Mouse (Mus musculus): ENCODE results near the gene Setd3. TPM values are rescaled to one million over a fixed set of nuclear protein-coding genes. Genes with fewer than 3 reads are reported as not detected.

Gene Setd3
- polyA plus RNA-seq, 1 experiment from 2014 or later = 54.5 TPM

DNA sequence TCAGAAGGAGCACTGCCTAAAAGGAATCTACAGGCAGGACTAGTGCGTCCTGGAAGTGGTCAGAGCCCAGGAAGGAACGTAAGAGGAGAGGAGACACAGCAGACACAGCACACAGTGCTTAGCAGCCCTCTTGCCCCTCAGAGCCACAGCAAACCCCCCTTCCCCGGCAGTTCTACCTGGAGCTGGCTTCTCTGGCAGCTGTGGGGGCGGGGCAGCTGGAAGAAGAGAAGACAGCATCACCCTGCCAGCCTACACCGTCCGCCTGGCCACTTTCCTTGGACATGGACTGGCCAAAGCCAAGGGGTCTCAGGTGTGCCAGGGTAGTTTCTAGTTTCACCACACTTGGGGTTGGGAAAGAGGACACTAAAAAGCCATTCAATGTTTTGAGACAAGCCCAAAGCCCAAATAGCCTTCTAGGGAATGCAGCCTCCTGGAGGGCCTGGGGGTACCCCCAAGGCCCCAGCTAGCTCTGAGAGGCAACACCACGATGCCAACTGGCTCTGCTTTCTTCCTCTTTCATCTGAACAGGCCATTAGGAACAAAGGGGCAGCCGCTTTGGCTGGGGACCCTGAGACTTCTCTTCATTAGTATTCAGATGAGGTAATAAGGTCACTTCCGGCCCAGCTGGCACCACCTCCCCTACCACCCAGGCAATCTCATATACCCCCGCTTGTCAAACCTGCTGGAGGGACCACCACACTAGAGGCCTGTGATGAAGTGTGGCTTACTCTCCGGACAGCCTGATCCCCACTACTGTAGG, 37.7 kb upstream of the Setd3 start:
- H3K4me3 ChIP-seq (ENCODE audit: low read depth, low read length) = no peak overlapping the region
- no peak overlapping the region for H3K4me2 ChIP-seq (replicated peaks; ENCODE audit: low read depth)
- no peaks in the 10 kb centered on the region for H3K36me3 ChIP-seq (ENCODE audit: control insufficient read depth, insufficient read depth, low read length)
- no peak overlapping the region for H3K9ac ChIP-seq (ENCODE audit: low read length)
- no peak for TF ChIP-seq EP300 (optimal IDR thresholded peaks at IDR 0.05)
- no peak for TF ChIP-seq CTCF (IDR thresholded peaks at IDR 0.05; ENCODE audit: low read depth)
- no peak overlapping the region for H3K27ac ChIP-seq (replicated peaks)
- ATAC-seq (ENCODE audit: low FRiP score, low TSS enrichment) = no peak
- whole genome bisulfite sequencing = 84% methylated on average over 11 of the region's 11 CpGs
- peaks cover 10% of the 10 kb centered on the region for H3K4me1 ChIP-seq (replicated peaks; ENCODE audit: control insufficient read depth, insufficient read depth)
- H3K9me3 ChIP-seq (ENCODE audit: control insufficient read depth, low read length) = no peaks in the 10 kb centered on the region
- H3K27me3 ChIP-seq (ENCODE audit: control insufficient read depth, insufficient read depth, low read length) = no peaks in the 10 kb centered on the region
- no peak for DNase-seq (ENCODE audit: low spot score)

DNA sequence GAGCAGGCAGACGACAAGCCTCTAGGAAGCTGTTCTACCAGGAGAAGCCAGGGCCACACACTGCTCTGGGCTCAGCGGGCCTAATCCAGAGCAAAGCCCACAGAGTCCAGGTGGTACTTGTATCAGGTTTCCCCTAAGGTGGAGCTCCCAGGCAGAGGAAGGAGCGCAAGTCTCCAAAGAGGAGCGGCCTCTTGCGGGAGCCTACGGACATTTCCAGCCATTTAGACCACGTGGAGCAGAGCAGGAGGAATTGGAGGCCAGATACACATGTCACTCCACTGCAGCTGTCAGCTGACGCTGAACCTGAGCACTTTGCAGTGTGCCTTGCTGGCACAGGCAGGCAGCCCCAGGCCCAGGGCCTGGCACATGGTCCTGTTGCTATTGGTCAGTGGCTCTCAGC, 36.0 kb upstream of the Setd3 start:
- Histone ChIP-seq H3K4me2 (replicated peaks; ENCODE audit: low read depth) (no peak overlapping the region), H3K9me3 (ENCODE audit: control insufficient read depth, low read length) (no peaks in the 10 kb centered on the region), H3K36me3 (ENCODE audit: control insufficient read depth, insufficient read depth, low read length) (no peaks in the 10 kb centered on the region), H3K27me3 (ENCODE audit: control insufficient read depth, insufficient read depth, low read length) (no peaks in the 10 kb centered on the region), H3K27ac (replicated peaks) (no peak overlapping the region), H3K4me1 (replicated peaks; ENCODE audit: control insufficient read depth, insufficient read depth) (peaks cover 10% of the 10 kb centered on the region), H3K9ac (ENCODE audit: low read length) (no peak overlapping the region), H3K4me3 (ENCODE audit: low read depth, low read length) (no peak overlapping the region)
- DNase-seq (ENCODE audit: low spot score) (no peak), ATAC-seq (ENCODE audit: low FRiP score, low TSS enrichment) (no peak)
- WGBS = 38% methylated on average over 8 of the region's 8 CpGs
- TF ChIP-seq CTCF (IDR thresholded peaks at IDR 0.05; ENCODE audit: low read depth) = no peak
- no peak for TF ChIP-seq EP300 (optimal IDR thresholded peaks at IDR 0.05)

DNA sequence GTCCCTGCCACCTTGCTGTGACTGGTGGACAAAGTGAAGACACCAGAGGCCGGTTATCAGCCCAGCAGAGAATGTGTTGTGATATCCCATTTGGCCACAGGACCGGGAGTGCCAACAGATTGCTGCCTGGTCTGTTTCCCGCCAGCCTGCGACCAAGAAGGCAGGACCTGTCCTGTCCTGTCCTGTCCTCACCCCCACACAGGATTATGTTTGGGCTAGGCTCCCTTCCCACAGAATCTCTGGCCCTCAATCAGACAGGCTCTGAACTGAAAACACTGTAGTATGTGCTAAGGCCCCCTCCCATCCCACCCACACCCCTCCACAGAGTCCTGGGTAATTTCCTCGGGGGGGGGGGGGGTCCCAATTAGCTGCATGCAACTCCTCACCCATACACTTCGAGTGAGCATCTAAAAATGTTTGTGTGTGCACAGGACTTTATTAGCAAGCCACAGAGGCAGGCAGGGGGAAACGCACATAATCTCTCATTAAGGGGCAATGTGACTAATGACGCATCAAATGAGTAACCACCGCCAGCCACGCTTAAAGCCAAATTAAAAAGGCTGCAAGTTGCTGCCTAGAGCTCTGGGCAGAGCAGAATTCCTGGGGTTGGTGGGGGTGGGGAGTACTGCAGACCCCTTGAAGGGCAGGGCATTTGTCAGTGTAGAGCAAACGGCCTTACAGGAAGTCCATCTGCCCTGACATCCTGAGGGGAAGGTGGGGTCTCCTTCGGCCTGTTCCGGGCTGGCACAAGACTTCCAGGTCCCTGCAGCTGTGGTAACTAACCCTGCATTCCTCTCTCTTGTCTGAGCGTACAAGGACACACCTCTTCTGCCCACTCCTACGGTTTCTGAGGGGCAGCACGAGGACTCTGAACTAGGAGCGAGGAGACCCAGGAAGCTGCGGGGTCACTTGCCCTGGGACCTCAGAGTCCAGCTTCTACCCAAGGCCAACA, 34.3 kb upstream of the Setd3 start:
- no peaks in the 10 kb centered on the region for H3K9me3 ChIP-seq (ENCODE audit: control insufficient read depth, low read length)
- WGBS = 51% methylated on average over 18 of the region's 18 CpGs
- no peaks in the 10 kb centered on the region; the same call in 1 of the 2 replicates for H3K4me1 ChIP-seq (replicated peaks; ENCODE audit: control insufficient read depth, insufficient read depth)
- no peak for DNase-seq (ENCODE audit: low spot score)
- H3K27ac ChIP-seq (replicated peaks) = no peak overlapping the region
- no peak overlapping the region for H3K4me2 ChIP-seq (replicated peaks; ENCODE audit: low read depth)
- no peaks in the 10 kb centered on the region for H3K36me3 ChIP-seq (ENCODE audit: control insufficient read depth, insufficient read depth, low read length)
- TF ChIP-seq EP300 (optimal IDR thresholded peaks at IDR 0.05) (no peak), CTCF (IDR thresholded peaks at IDR 0.05; ENCODE audit: low read depth) (no peak)
- H3K9ac ChIP-seq (ENCODE audit: low read length) = no peak overlapping the region
- H3K27me3 ChIP-seq (ENCODE audit: control insufficient read depth, insufficient read depth, low read length) = no peaks in the 10 kb centered on the region
- no peak for ATAC-seq (ENCODE audit: low FRiP score, low TSS enrichment)
- H3K4me3 ChIP-seq (ENCODE audit: low read depth, low read length) = no peak overlapping the region

DNA sequence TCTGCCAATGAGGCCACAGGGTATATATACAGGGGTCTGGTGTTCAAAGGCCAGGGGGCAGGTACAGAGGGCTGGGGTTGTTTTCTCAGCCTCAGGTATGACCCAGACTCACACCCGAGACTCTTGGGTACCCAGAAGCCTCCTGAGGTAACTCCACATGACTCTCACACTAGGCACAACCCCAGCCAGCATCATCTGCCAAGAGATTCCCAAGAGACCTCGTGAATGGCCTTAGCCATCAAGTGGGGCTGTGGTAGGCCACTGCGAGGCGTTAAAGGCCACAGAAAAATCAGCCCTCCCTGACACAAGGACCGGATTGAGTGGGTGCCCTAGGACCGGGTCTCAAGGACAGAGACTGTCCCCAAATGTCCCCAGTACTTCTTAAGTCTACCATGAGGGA, 33.4 kb upstream of the Setd3 start:
- Histone ChIP-seq H3K9me3 (ENCODE audit: control insufficient read depth, low read length) (no peaks in the 10 kb centered on the region), H3K4me2 (replicated peaks; ENCODE audit: low read depth) (no peak overlapping the region), H3K4me3 (ENCODE audit: low read depth, low read length) (no peak overlapping the region), H3K36me3 (ENCODE audit: control insufficient read depth, insufficient read depth, low read length) (no peaks in the 10 kb centered on the region; the same call in 1 of the 2 replicates), H3K9ac (ENCODE audit: low read length) (no peak overlapping the region), H3K27ac (replicated peaks) (no peak overlapping the region), H3K4me1 (replicated peaks; ENCODE audit: control insufficient read depth, insufficient read depth) (no peaks in the 10 kb centered on the region), H3K27me3 (ENCODE audit: control insufficient read depth, insufficient read depth, low read length) (no peaks in the 10 kb centered on the region)
- ATAC-seq (ENCODE audit: low FRiP score, low TSS enrichment) (no peak), DNase-seq (ENCODE audit: low spot score) (no peak)
- WGBS = 86% methylated on average over 6 of the region's 6 CpGs
- no peak for TF ChIP-seq CTCF (IDR thresholded peaks at IDR 0.05; ENCODE audit: low read depth)
- TF ChIP-seq EP300 (optimal IDR thresholded peaks at IDR 0.05) = no peak

DNA sequence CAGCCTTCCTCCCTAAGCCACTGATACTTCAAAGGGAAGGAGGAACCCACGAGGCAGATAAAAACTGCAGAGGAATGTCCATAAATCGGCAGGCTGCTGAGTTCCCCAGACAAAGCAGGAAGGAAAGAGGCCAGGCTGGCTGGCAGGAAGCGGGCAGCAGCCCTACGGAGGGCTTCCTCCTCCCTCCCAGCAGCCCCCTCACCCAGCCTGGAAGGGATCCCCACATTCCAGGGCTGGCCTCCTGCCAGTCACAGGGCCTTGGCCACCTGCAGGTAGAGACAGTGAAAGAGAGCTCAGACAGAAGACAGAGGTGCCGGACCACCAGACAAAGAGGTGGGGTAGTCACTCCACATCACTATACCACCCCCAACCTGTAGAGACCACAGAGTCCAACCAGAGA, 33.0 kb upstream of the Setd3 start:
- Histone ChIP-seq H3K27me3 (ENCODE audit: control insufficient read depth, insufficient read depth, low read length) (no peaks in the 10 kb centered on the region), H3K4me1 (replicated peaks; ENCODE audit: control insufficient read depth, insufficient read depth) (no peaks in the 10 kb centered on the region), H3K36me3 (ENCODE audit: control insufficient read depth, insufficient read depth, low read length) (no peaks in the 10 kb centered on the region; the same call in 1 of the 2 replicates), H3K9ac (ENCODE audit: low read length) (no peak overlapping the region), H3K9me3 (ENCODE audit: control insufficient read depth, low read length) (no peaks in the 10 kb centered on the region), H3K27ac (replicated peaks) (no peak overlapping the region), H3K4me2 (replicated peaks; ENCODE audit: low read depth) (no peak overlapping the region), H3K4me3 (ENCODE audit: low read depth, low read length) (no peak overlapping the region)
- TF ChIP-seq CTCF (IDR thresholded peaks at IDR 0.05; ENCODE audit: low read depth) = no peak
- no peak for TF ChIP-seq EP300 (optimal IDR thresholded peaks at IDR 0.05)
- 34% methylated on average over 3 of the region's 5 CpGs for WGBS
- ATAC-seq (ENCODE audit: low FRiP score, low TSS enrichment) (no peak), DNase-seq (ENCODE audit: low spot score) (no peak)

All from stomach, postnatal 0 days (tissue).